Mouse (Mus musculus): ENCODE data around the gene Palm3.

- TF ChIP-seq CTCF (conservative IDR thresholded peaks at IDR 0.05 in 1 of 2, IDR thresholded peaks at IDR 0.05 in 1 of 2; ENCODE audit: low read depth in 2 of 2, low read length in 2 of 2): no peak
- peak; percentile 72 for TF ChIP-seq MAX (IDR thresholded peaks at IDR 0.05; ENCODE audit: low read length)
- TF ChIP-seq MAFK (IDR thresholded peaks at IDR 0.05; ENCODE audit: insufficient replicate concordance, low read length): no peak
- TF ChIP-seq CHD2 (IDR thresholded peaks at IDR 0.05; ENCODE audit: low read length): peak; percentile 99
- TF ChIP-seq EP300 (IDR thresholded peaks at IDR 0.05; ENCODE audit: low read length): no peak
- peak; percentile 70 for TF ChIP-seq POLR2A (IDR thresholded peaks at IDR 0.05; ENCODE audit: low read depth, low read length)
- no peak for TF ChIP-seq UBTF (IDR thresholded peaks at IDR 0.05; ENCODE audit: low read depth, low read length)
- no peak for TF ChIP-seq ZC3H11A (IDR thresholded peaks at IDR 0.05; ENCODE audit: low read depth, low read length)
- no peak for TF ChIP-seq ZKSCAN1 (IDR thresholded peaks at IDR 0.05; ENCODE audit: borderline replicate concordance, low read depth, low read length)
- no peak for TF ChIP-seq RAD21 (IDR thresholded peaks at IDR 0.05; ENCODE audit: low read depth, low read length)
- no peak for TF ChIP-seq MAZ (IDR thresholded peaks at IDR 0.05; ENCODE audit: low read depth, low read length)
- TF ChIP-seq TCF12 (IDR thresholded peaks at IDR 0.05; ENCODE audit: low read depth, low read length): peak; percentile 74; the same call in 1 of the 2 replicates
- TF ChIP-seq MEF2A (IDR thresholded peaks at IDR 0.05; ENCODE audit: borderline replicate concordance, low read depth, low read length): peak; percentile 63; the same call in 1 of the 2 replicates
- TF ChIP-seq GABPA (IDR thresholded peaks at IDR 0.05; ENCODE audit: insufficient replicate concordance, low read depth, low read length): peak; percentile 55; the same call in 1 of the 2 replicates
Measured at GRCm38 (mm10) chr8:84066291-84066930, 45.1 kb downstream of the Palm3 start, which contains the start of gene Rfx1.
